Mouse (Mus musculus) bone marrow, adult 2 months (tissue): Measurements from ENCODE around the gene Grrp1.

Experiments
- CTCF ChIP-seq: fragments of 200-500 bp; IDR thresholded peaks from 2 replicates; pipeline ENCODE4 v1.5.1; 2011; ENCODE audit warnings: low read length, control low read depth; ENCODE audit not compliant: control insufficient read depth, insufficient read depth
- POLR2A ChIP-seq: fragments of 200-500 bp; IDR thresholded peaks from 2 replicates; pipeline ENCODE4 v1.6.1; 2011; ENCODE audit warnings: low read depth, mild to moderate bottlenecking, control low read depth, low read length, borderline replicate concordance; ENCODE audit not compliant: control insufficient read depth

DNA sequence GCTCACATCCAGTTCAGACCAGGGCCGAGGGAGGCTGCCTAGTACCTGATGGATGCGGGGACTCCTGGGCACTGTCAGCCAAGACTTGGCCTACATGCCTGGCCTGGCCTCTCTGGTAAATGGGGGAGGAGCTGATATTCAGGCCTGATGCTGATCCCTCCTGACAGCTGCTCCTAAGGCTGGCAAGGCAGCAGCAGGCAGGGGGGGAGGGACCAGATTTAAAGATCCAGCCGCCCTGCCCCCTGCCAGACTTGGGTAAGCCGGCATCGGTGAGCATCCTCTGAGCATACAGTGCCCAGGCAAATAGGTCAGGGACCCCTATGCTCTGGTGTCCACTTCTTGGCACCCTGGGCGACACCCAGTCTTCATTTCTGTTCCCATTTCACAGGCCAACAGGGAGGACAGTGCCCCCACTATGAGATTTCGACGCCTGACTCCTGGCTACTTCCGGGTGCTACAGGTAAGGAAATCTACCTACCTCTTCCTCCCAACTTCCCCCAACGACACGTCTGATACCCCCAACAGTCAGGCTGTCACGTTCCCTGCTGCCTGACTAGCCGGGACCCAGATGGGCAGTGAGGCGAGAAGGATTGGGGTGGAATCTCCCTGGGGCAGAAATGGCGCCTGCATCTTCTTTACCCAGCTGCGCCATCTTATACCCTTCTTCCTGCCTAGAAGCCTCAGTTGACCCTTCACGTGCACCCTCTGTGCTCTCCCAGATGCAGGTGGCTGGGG, 10.2 kb downstream of the Grrp1 start, which contains the start of gene E130218I03Rik:
- TF ChIP-seq CTCF (no peak), POLR2A (no peak)
